Mouse (Mus musculus) B cell, adult 2 months (primary cell): ENCODE measurements around the gene Ppan.

Experiments used
- DNase-seq, 2 experiments: peaks; one replicate each; pipeline ENCODE4 v3.0.0; 2022

Gene Ppan

GRCm38 (mm10) chr9:20879097-20879792 lies 8.7 kb upstream of the Ppan start, which contains the start of gene Angptl6:
Angptl6 (minus strand) TSS chr9:20879727.
- no peak for DNase-seq

DNA sequence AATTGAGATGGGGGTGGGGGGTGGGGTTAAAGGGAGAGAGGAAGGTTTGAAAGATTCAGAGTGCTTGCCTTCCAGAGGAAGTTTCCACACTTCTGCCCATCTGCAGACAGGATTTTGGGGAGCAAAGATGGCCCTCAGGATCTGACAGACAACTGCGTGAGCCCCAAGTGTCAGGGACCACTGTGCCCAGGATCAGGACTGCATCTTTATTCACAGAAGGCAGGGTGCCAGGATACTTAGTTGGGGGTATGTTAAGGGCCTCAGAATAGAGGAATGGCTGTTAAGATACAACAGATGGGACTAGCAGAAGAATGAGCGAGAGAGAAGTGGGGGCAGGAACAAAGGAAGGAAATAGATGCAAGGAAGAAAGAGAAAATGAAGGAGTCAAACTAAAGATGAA lies 1.4 kb upstream of the Ppan start:
- no peak for DNase-seq

DNA sequence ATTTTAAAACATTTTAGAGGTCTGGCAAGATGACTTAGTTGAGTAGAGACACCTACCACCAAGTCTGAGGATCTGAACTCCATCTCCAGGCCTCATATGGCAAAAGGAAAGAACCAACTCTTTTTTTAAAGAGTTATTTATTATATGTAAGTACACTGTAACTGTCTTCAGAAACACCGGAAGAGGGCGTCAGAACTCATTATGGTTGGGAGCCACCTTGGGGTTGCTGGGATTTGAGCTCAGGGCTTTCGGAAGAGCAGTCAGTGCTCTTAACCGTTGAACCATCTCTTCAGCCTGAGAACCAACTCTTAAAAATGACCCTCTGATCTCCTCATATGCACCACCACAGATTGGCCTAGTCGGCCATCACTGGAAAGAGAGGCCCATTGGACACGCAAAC lies 784 bp upstream of the Ppan start:
- no peak for DNase-seq

GRCm38 (mm10) chr9:20888386-20888765 lies 401 bp downstream of the Ppan start:
- DNase-seq, result peak in 1 of 2 experiments; percentile 21

DNA sequence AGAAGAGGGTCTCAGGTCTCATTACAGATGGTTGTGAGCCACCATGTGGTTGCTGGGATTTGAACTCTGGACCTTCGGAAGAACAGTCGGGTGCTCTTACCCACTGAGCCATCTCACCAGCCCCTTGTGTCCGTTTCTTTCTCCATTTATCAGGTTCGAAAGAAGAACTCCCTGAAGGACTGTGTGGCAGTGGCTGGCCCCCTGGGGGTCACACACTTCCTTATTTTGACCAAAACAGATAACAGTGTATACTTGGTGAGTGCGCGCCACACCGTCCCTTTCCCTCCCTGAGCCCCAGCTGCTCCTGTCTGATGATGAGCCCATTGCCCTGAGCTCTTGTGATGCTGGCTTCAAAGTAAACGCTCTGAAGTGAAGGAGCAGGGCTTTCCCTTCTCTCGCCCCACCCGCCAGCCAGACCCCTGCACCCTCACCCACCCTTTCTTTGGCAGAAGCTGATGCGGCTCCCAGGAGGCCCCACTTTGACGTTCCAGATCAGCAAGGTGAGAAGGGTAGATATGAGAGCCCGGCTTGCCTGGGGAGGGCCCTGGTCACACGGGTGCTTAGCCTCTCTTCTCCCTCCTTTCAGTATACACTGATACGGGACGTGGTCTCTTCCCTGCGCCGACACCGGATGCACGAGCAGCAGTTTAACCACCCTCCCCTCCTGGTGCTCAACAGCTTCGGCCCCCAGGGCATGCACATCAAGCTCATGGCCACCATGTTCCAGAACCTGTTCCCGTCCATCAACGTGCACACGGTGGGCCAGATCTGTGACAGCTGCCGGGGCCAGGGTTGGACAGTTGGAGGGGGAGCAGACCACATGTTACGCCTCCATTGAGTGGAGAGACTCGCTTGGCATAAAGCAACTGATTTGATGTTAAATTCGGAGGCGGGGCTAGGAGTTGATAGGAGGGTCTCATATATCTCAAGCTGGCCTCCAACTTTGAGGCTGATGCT lies 1.5 kb downstream of the Ppan start:
- DNase-seq, result peak; percentile 57 to 62

DNA sequence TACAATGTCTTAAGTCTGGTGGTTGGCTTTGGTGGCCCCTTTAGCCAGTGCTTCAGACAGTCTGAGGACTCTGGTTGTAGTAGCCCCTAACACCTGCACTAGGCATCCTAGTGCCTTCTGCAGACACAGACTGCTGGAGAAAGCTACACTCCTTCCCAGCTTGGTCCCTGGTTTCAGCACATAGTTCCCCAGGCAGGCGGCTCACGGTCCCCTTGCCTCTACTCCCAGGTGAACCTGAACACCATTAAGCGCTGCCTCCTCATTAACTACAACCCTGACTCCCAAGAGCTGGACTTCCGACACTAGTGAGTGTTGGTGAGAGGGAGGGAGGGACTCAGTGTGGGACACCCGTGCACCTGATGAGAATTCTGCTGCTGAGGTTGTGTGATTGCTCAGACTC lies 2.4 kb downstream of the Ppan start:
- DNase-seq, result no peak

DNA sequence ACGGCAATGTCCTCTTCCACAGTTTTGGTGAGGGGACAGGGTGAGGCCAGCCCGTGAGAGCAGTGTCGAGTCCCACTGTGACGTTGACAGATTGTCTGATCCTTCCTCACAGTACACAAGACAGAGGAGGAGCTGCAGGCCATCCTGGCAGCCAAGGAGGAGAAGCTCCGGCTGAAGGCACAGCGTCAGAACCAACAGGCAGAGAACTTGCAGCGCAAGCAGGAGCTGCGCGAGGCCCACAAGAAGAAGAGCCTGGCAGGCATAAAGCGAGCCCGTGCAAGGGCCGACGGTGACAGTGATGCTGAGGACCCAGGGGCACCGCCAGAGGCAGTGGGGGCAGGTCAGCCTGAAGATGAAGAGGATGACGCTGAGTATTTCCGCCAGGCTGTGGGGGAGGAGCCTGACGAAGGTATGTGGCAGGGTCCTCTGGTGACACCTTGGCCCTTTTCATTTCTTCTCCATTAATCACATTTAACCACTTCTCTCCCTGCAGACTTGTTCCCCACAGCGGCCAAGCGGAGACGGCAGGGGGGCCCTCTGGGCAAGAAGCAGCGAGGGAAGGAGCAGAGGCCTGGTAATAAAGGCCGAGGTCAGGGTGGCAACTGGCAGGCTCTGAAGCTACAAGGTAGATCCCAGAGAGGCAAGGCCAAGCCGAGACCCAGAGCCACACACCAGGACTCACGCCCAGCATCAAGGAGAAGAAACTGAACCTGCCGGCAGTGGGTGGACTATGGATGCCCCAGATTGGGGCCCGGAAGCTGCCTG lies 3.5 kb downstream of the Ppan start:
- no peak for DNase-seq

DNA sequence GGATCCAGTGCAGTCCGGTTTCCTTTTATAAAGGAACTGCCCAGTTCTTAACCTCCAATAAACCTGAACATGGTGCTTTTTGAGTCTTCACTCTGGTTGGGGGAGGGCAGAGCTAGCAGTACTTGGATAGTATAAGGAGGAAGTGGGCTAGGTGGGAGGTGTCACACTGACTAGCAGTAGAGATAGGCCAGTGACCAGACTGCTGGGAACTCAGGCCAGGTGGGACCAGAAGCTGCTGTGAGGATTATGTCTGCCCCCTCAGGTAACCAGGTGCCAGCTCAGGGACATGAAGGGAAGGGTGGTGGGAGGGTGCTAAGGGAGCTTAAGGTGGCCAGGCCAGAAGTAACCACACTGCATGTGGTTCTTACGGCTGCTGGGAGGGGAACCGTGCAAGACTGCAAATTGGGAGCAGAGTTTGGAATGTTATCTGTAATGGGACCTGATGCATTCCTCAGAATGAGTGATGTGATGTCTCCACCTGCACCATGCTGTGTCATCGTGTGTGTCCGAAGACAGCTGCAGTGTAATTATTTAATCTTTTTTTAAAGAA lies 4.2 kb downstream of the Ppan start:
- no peak for DNase-seq

- DNase-seq, result no peak
Observed at GRCm38 (mm10) chr9:20893069-20893468, 5.1 kb downstream of the Ppan start.

DNA sequence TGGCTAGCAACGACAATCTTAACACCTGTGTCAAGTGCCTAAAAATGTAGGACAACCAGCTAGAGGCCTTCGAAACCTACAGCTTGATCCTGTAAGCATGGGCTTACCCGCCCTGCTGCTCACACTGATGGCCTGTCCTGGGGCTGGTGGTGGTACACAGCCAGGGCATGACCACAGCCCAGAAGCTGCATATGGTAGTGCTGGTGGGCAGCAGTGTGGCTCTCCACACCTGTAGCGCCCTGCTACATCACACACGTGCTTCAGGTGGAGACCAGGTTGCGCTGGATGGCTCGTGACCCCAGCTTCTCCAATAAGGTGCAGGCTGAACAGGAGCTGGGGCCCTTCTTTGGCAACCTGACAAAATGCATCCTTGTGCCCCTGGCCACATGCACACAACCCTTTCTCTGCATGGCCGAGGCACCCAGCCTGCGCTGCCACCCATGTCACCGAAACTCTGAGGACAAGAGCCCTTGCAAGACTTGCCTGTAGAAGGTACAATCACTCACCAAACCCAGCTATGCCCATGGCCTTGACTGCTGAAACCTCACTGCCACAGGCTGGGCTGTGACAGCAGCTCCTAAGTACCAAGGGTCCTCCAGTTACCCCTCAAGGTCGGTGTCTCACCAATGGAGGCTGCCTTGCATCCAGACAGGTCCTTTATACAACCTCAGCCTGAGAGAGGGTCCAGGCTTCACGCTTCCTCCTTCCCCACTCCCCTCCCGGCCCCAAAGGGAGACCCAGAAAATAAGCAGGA lies 5.8 kb downstream of the Ppan start:
- no peak for DNase-seq

DNA sequence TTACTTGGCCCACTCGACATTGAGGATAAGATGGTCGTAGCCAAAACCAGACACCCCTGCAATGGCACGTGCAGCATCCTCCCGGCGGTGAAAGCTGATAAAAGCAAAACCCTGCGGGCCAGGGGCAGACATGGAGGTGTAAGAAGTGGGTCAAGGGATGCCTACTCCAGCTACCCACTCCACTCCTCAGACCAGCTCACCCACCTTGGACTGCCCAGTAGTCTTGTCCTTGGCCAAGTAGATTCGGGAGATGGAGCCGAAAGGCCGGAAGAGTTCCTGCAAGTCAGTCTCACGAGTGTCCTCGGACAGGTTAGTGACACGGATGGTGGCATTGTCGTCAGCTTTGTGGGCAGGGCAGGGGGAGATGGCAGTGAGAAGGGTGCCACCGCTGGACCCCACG lies 6.7 kb downstream of the Ppan start:
- no peak for DNase-seq

- no peak for DNase-seq
Observed at GRCm38 (mm10) chr9:20895382-20895781, 7.4 kb downstream of the Ppan start.

DNA sequence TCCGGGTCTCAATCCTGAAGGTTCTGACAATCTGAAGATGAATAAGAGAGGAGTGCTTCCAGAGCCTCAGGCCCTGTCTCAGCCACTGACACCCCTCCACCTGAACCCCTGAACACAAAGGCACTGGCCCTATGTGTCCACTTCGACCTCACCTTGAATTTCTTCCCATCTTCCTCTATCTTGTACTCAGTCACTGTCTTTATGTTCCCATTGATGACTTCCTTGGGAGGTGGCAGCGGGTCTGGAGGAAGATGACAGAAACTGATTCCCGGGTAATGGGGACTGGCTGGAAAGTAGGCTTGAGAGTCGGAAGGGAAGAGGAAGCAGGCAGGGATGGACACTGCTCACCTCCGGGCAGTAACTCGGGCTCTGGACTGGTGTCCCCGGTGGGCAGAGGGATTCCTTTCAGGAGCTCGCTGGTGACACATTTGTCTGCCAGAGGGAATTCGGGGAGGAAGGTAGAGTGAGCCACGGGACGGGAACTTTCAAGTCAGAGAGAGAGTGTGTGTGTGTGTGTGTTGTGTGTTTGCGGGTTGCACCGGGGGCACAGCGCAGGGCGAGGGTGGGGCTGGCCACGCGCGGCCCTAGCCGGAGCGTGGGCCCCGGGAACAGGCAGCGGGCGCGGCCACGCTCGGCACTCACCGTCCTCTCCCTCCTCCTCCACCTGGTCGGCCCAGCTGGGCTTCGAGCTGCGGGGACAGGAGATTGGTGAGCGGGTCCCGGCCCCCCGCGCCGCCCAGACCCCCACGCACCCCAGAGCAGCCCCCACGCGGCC lies 9.9 kb downstream of the Ppan start:
- no peak for DNase-seq

DNA sequence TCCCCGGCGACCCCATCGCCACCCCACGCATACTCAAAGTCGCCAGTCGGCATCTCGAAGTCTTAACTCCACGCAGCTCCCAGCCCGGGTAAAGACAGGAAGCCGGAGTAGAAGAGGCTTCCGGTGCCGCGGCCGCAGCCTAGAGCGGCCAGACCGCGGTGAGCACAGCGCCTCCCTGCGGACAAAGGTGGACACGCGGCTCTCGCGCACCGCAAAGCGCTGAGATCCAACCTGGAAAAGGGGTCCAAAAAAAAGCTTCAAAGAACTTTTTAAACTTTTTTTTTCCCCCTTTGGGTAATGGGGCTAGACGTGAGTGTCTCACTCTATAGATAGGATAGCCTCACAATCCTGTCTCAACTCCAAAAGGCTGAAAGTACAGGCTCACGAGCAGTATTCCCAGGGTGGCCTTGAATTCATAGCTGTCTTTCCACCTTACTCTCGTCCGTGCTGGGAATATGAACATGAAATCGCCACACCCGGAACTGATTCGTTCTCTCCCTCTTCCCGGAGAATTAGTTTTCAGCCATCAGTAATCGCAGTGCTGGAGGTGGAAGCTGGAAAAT lies 10.6 kb downstream of the Ppan start, which contains the start of gene Eif3g:
Gene Eif3g (minus strand): TSS at position 113 of the 563 bp plus-strand sequence.
- peak; percentile 88 to 90 for DNase-seq

GRCm38 (mm10) chr9:20901466-20902173 lies 13.6 kb downstream of the Ppan start:
- peak; percentile 52 to 59 for DNase-seq

DNA sequence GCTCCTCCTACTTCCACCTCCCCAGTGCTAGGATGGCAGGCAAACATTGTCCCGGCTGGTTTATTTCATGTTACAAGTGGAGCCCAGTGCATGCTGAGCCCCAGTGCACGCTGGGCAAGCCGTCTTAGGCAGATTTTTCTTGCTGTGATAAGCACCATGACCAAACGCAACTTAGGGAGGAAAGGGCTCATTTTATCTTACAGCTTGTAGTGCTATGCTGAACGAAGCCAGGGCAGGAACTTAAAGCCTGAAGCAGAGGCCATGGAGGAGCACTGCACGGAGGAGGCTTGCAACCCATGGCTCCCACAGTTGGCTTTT lies 14.2 kb downstream of the Ppan start:
- no peak for DNase-seq

GRCm38 (mm10) chr9:20909948-20910347 lies 22.0 kb downstream of the Ppan start:
- DNase-seq, result no peak

DNA sequence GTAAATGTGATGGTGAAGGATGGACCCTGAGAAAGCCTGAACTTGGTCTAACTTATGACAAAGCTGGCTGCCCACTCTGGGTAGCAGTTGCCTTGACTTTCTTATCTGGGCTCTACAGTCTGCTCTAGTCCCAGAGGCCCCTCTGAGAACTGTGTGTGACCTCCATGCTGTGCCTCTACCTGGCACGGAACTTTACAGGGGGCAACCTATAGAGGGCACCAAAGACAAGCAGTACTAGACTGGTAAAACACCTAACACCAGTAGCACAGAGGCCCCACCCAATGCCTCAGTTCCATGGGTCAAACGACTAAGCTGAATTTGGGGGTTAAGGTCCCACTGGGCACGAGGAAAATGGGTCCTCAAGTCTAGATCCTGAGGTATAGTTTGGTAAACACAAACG lies 28.2 kb downstream of the Ppan start:
- DNase-seq, result peak; percentile 51 to 52

- no peak for DNase-seq
Observed at GRCm38 (mm10) chr9:20923258-20923657, 35.3 kb downstream of the Ppan start.
